Mouse (Mus musculus) liver, postnatal 0 days (tissue): ENCODE data around the gene Wt1.

Experiments
- CTCF ChIP-seq: sonication (generic); IDR thresholded peaks from 2 replicates; pipeline ENCODE4 v1.5.1; 2016; ENCODE audit warnings: antibody characterized with exemption, low read depth
- EP300 ChIP-seq: IDR thresholded peaks from 2 replicates; pipeline ENCODE4 v1.6.1; 2016; ENCODE audit warnings: antibody characterized with exemption, low read depth, mild to moderate bottlenecking

GRCm38 (mm10) chr2:105219664-105220063 is 93.3 kb downstream of the Wt1 start:
- TF ChIP-seq CTCF = no peak
- no peak for TF ChIP-seq EP300
